Comparison of ENCODE assay signal across 19 mouse cellular contexts in genomic region chr11:111260691-111261383, GRCm38 (mm10).
DNase-seq lines count a peak whose midpoint lies in the region; ATAC-seq lines count a peak whose summit lies in the region.
"Had no signal": no experiment of that assay in that cellular context is flagged by ENCODE, and none has a peak within 500 bp of the region (broad histone marks: within the 10 kb centered on the region; RNA-seq: fewer than 3 reads in every experiment).

No protein-coding gene starts in this region.

- DNase-seq in midbrain, embryonic 14.5 days: peak; percentile 36
- no peak for DNase-seq in midbrain, embryonic 11.5 days (ENCODE audit: low spot score, missing footprints)
- DNase-seq in fat pad, adult 2 months (ENCODE audit: extremely low read depth, low read depth, low spot score): peak; percentile 21
- DNase-seq in gastrocnemius, postnatal 10 days: no peak
- DNase-seq: adrenal gland, postnatal 14 days; cerebellum, adult 18-20 months; cerebellum, postnatal 10 days; gastrocnemius, postnatal 25 days; heart, adult 11 months; heart, postnatal 36 days; kidney, adult 11 months had no signal

- no peaks in the 10 kb centered on the region for H3K36me3 ChIP-seq in forebrain, embryonic 12.5 days (replicated peaks)
- no peaks in the 10 kb centered on the region for H3K36me3 ChIP-seq in forebrain, embryonic 15.5 days
- no peaks in the 10 kb centered on the region for H3K36me3 ChIP-seq in midbrain, embryonic 14.5 days (ENCODE audit: control insufficient read depth, insufficient read depth, low read length)
- no peaks in the 10 kb centered on the region for H3K36me3 ChIP-seq in midbrain, embryonic 11.5 days (ENCODE audit: control insufficient read depth, insufficient read depth, low read length)
- H3K36me3 ChIP-seq: embryonic facial prominence, embryonic 12.5 days; heart, embryonic 13.5 days; hindbrain, embryonic 15.5 days had no signal

- no peak overlapping the region for H3K4me3 ChIP-seq in forebrain, embryonic 12.5 days (replicated peaks)
- H3K4me3 ChIP-seq in forebrain, embryonic 15.5 days: no peak overlapping the region
- H3K4me3 ChIP-seq in midbrain, embryonic 14.5 days (replicated peaks; ENCODE audit: low read depth, low read length): no peak overlapping the region
- no peak overlapping the region for H3K4me3 ChIP-seq in midbrain, embryonic 11.5 days (ENCODE audit: low read depth, low read length)
- H3K4me3 ChIP-seq: embryonic facial prominence, embryonic 12.5 days; heart, embryonic 13.5 days; hindbrain, embryonic 15.5 days had no signal

- peak; percentile 83; the same call in 1 of the 2 replicates for ATAC-seq in forebrain, embryonic 12.5 days (ENCODE audit: low FRiP score)
- no peak for ATAC-seq in forebrain, embryonic 15.5 days (replicated peaks)
- ATAC-seq in midbrain, embryonic 14.5 days (ENCODE audit: low FRiP score, low TSS enrichment): no peak
- no peak for ATAC-seq in midbrain, embryonic 11.5 days (ENCODE audit: low FRiP score)
- ATAC-seq: activated CD4-positive, CD25-positive, alpha-beta regulatory T cell, adult 4 months; Patski had no signal

- no peaks in the 10 kb centered on the region for H3K27me3 ChIP-seq in forebrain, embryonic 12.5 days
- no peaks in the 10 kb centered on the region for H3K27me3 ChIP-seq in forebrain, embryonic 15.5 days
- H3K27me3 ChIP-seq in midbrain, embryonic 14.5 days (ENCODE audit: control insufficient read depth, insufficient read depth, low read length): no peaks in the 10 kb centered on the region
- H3K27me3 ChIP-seq in midbrain, embryonic 11.5 days (ENCODE audit: control insufficient read depth, insufficient read depth, low read length): no peaks in the 10 kb centered on the region
- H3K27me3 ChIP-seq: CH12.LX; embryonic facial prominence, embryonic 12.5 days; heart, embryonic 13.5 days; hindbrain, embryonic 15.5 days had no signal

- H3K4me1 ChIP-seq in forebrain, embryonic 12.5 days: peaks cover 7% of the 10 kb centered on the region; the same call in 1 of the 2 replicates
- H3K4me1 ChIP-seq in forebrain, embryonic 15.5 days: peaks cover 9% of the 10 kb centered on the region
- H3K4me1 ChIP-seq in midbrain, embryonic 14.5 days (ENCODE audit: control insufficient read depth, insufficient read depth, low read length): 0 out of 2 replicates have a peak, but pooled peaks cover 4% of the 10 kb centered on the region
- no peaks in the 10 kb centered on the region for H3K4me1 ChIP-seq in midbrain, embryonic 11.5 days (ENCODE audit: control insufficient read depth, insufficient read depth, low read length)
- H3K4me1 ChIP-seq: embryonic facial prominence, embryonic 12.5 days; heart, embryonic 13.5 days; hindbrain, embryonic 15.5 days had no signal

- no peaks in the 10 kb centered on the region for H3K9me3 ChIP-seq in forebrain, embryonic 12.5 days
- no peaks in the 10 kb centered on the region for H3K9me3 ChIP-seq in forebrain, embryonic 15.5 days
- H3K9me3 ChIP-seq in midbrain, embryonic 14.5 days (ENCODE audit: control insufficient read depth, low read length): no peaks in the 10 kb centered on the region
- no peaks in the 10 kb centered on the region for H3K9me3 ChIP-seq in midbrain, embryonic 11.5 days (ENCODE audit: control insufficient read depth, low read length)
- H3K9me3 ChIP-seq: embryonic facial prominence, embryonic 12.5 days; heart, embryonic 13.5 days; hindbrain, embryonic 15.5 days had no signal

- H3K4me2 ChIP-seq in forebrain, embryonic 12.5 days: no peak overlapping the region
- H3K4me2 ChIP-seq in forebrain, embryonic 15.5 days (replicated peaks): no peak overlapping the region
- H3K4me2 ChIP-seq in midbrain, embryonic 14.5 days (ENCODE audit: low read length): no peak overlapping the region
- H3K4me2 ChIP-seq in midbrain, embryonic 11.5 days: no peak overlapping the region
- H3K4me2 ChIP-seq: embryonic facial prominence, embryonic 12.5 days; heart, embryonic 13.5 days; hindbrain, embryonic 15.5 days had no signal

- no peak overlapping the region for H3K9ac ChIP-seq in forebrain, embryonic 12.5 days
- H3K9ac ChIP-seq in forebrain, embryonic 15.5 days (replicated peaks): no peak overlapping the region
- no peak overlapping the region for H3K9ac ChIP-seq in midbrain, embryonic 14.5 days (replicated peaks; ENCODE audit: low read length)
- H3K9ac ChIP-seq in midbrain, embryonic 11.5 days (ENCODE audit: low read length): no peak overlapping the region
- H3K9ac ChIP-seq: embryonic facial prominence, embryonic 12.5 days; heart, embryonic 13.5 days; hindbrain, embryonic 15.5 days had no signal

- H3K27ac ChIP-seq in forebrain, embryonic 12.5 days: no peak overlapping the region
- no peak overlapping the region for H3K27ac ChIP-seq in forebrain, embryonic 15.5 days (replicated peaks)
- H3K27ac ChIP-seq in midbrain, embryonic 14.5 days (replicated peaks; ENCODE audit: low read depth, low read length): no peak overlapping the region
- no peak overlapping the region for H3K27ac ChIP-seq in midbrain, embryonic 11.5 days (ENCODE audit: low read depth, low read length)
- H3K27ac ChIP-seq: embryonic facial prominence, embryonic 12.5 days; heart, embryonic 13.5 days; hindbrain, embryonic 15.5 days had no signal

- WGBS in forebrain, embryonic 12.5 days: 39% methylated on average over 11 of the region's 11 CpGs
- 22% methylated on average over 11 of the region's 11 CpGs for WGBS in forebrain, embryonic 15.5 days
- WGBS in midbrain, embryonic 14.5 days: 51% methylated on average over 11 of the region's 11 CpGs
- WGBS in midbrain, embryonic 11.5 days: 69% methylated on average over 11 of the region's 11 CpGs

Comparison
In these comparisons a context has a peak if more than half of its experiments do, and no peak if none do; other contexts are left out.
1. DNase-seq: peak in midbrain, embryonic 14.5 days (single experiment) and fat pad, adult 2 months (single experiment); none in midbrain, embryonic 11.5 days (single experiment) and gastrocnemius, postnatal 10 days (single experiment).